Mouse (Mus musculus): ENCODE data around the gene Fer.

The Fer gene

GRCm38 (mm10) chr17:64065243-64065642 lies 202.4 kb downstream of the Fer start:
- no peak for ATAC-seq (ENCODE audit: insufficient number of reproducible peaks, low FRiP score, low TSS enrichment)

GRCm38 (mm10) chr17:64077392-64077791 lies 214.5 kb downstream of the Fer start:
- ATAC-seq (ENCODE audit: insufficient number of reproducible peaks, low FRiP score, low TSS enrichment): no peak

GRCm38 (mm10) chr17:64084751-64085150 lies 221.9 kb downstream of the Fer start:
- no peak for ATAC-seq (ENCODE audit: insufficient number of reproducible peaks, low FRiP score, low TSS enrichment)

- no peak for ATAC-seq (ENCODE audit: insufficient number of reproducible peaks, low FRiP score, low TSS enrichment)
Measured at GRCm38 (mm10) chr17:64085493-64085892, 222.6 kb downstream of the Fer start.

GRCm38 (mm10) chr17:64086875-64087608 lies 224.2 kb downstream of the Fer start:
- peak; percentile 71 for ATAC-seq (ENCODE audit: insufficient number of reproducible peaks, low FRiP score, low TSS enrichment)

- no peak for ATAC-seq (ENCODE audit: insufficient number of reproducible peaks, low FRiP score, low TSS enrichment)
Measured at GRCm38 (mm10) chr17:64087871-64088270, 225.0 kb downstream of the Fer start.

- no peak for ATAC-seq (ENCODE audit: insufficient number of reproducible peaks, low FRiP score, low TSS enrichment)
Measured at GRCm38 (mm10) chr17:64093716-64094115, 230.9 kb downstream of the Fer start.

GRCm38 (mm10) chr17:64096811-64097210 lies 233.9 kb downstream of the Fer start:
- ATAC-seq (ENCODE audit: insufficient number of reproducible peaks, low FRiP score, low TSS enrichment): no peak

- no peak for ATAC-seq (ENCODE audit: insufficient number of reproducible peaks, low FRiP score, low TSS enrichment)
Measured at GRCm38 (mm10) chr17:64097788-64098359, 235.0 kb downstream of the Fer start.

- ATAC-seq (ENCODE audit: insufficient number of reproducible peaks, low FRiP score, low TSS enrichment): no peak
Measured at GRCm38 (mm10) chr17:64099395-64100171, 236.7 kb downstream of the Fer start.

- 0 out of 2 replicates have a peak, but pooled peaks have one; percentile 49 for ATAC-seq (ENCODE audit: insufficient number of reproducible peaks, low FRiP score, low TSS enrichment)
Measured at GRCm38 (mm10) chr17:64100172-64100510, 237.3 kb downstream of the Fer start.

- ATAC-seq (ENCODE audit: insufficient number of reproducible peaks, low FRiP score, low TSS enrichment): no peak
Measured at GRCm38 (mm10) chr17:64108773-64109172, 245.9 kb downstream of the Fer start.

- peak; percentile 93 for ATAC-seq (ENCODE audit: insufficient number of reproducible peaks, low FRiP score, low TSS enrichment)
Measured at GRCm38 (mm10) chr17:64109871-64110270, 247.0 kb downstream of the Fer start.

- ATAC-seq (ENCODE audit: insufficient number of reproducible peaks, low FRiP score, low TSS enrichment): no peak
Measured at GRCm38 (mm10) chr17:64113625-64114024, 250.8 kb downstream of the Fer start.

- ATAC-seq (ENCODE audit: insufficient number of reproducible peaks, low FRiP score, low TSS enrichment): no peak
Measured at GRCm38 (mm10) chr17:64116762-64117161, 253.9 kb downstream of the Fer start.

GRCm38 (mm10) chr17:64119697-64120288 lies 256.9 kb downstream of the Fer start:
- ATAC-seq (ENCODE audit: insufficient number of reproducible peaks, low FRiP score, low TSS enrichment): no peak

- no peak for ATAC-seq (ENCODE audit: insufficient number of reproducible peaks, low FRiP score, low TSS enrichment)
Measured at GRCm38 (mm10) chr17:64122556-64122955, 259.7 kb downstream of the Fer start.

- ATAC-seq (ENCODE audit: insufficient number of reproducible peaks, low FRiP score, low TSS enrichment): no peak
Measured at GRCm38 (mm10) chr17:64123732-64124131, 260.9 kb downstream of the Fer start.

- no peak for ATAC-seq (ENCODE audit: insufficient number of reproducible peaks, low FRiP score, low TSS enrichment)
Measured at GRCm38 (mm10) chr17:64126904-64127303, 264.0 kb downstream of the Fer start.

GRCm38 (mm10) chr17:64129750-64130149 lies 266.9 kb downstream of the Fer start:
- 0 out of 2 replicates have a peak, but pooled peaks have one; percentile 17 for ATAC-seq (ENCODE audit: insufficient number of reproducible peaks, low FRiP score, low TSS enrichment)

GRCm38 (mm10) chr17:64130356-64130755 lies 267.5 kb downstream of the Fer start:
- peak; percentile 98 for ATAC-seq (ENCODE audit: insufficient number of reproducible peaks, low FRiP score, low TSS enrichment)
